Mouse (Mus musculus) forebrain, embryonic 14.5 days (tissue): ENCODE results near the gene Smim13. TPM values are rescaled to one million over a fixed set of nuclear protein-coding genes. Genes with fewer than 3 reads are reported as not detected.
"Not testable (repeated sequence)": the region's sequence is repeated elsewhere in the genome, so short reads cannot be mapped to it uniquely, and the experiment has no call there.

ENCODE experiments used
- ATAC-seq: fragments of 200-750 bp; cut with Nextera tagmentation; 2 replicates; pipeline ENCODE4 v1.8.0; 2017; ENCODE audit warnings: mild to moderate bottlenecking, moderate library complexity
- DNase-seq: peaks from one replicate; pipeline ENCODE4 v3.0.0-alpha.2; 2015; ENCODE audit warnings: low spot score
- H3K27ac ChIP-seq: fragments of 300-500 bp; sonication (generic); 2 replicates; pipeline ENCODE4 v1.5.1; 2014; ENCODE audit warnings: low read depth, mild to moderate bottlenecking, control low read depth, low read length, moderate library complexity
- H3K27me3 ChIP-seq: fragments of 300-500 bp; sonication (generic); replicated peaks from 2 replicates; pipeline ENCODE4 v1.6.1; 2014; ENCODE audit warnings: low read length, control low read depth, mixed read lengths; ENCODE audit not compliant: control insufficient read depth, insufficient read depth
- H3K36me3 ChIP-seq: fragments of 300-500 bp; sonication (generic); 2 replicates; pipeline ENCODE4 v1.6.1; 2014; ENCODE audit warnings: low read length, control low read depth; ENCODE audit not compliant: control insufficient read depth, insufficient read depth
- H3K4me1 ChIP-seq: fragments of 300-500 bp; sonication (generic); 2 replicates; pipeline ENCODE4 v1.6.1; 2014; ENCODE audit warnings: antibody characterized with exemption, low read length, control low read depth; ENCODE audit not compliant: control insufficient read depth, insufficient read depth
- H3K4me2 ChIP-seq: fragments of 300-500 bp; sonication (generic); 2 replicates; pipeline ENCODE4 v1.6.1; 2014; ENCODE audit warnings: mild to moderate bottlenecking, control low read depth, low read length
- H3K4me3 ChIP-seq: fragments of 300-500 bp; sonication (generic); 2 replicates; pipeline ENCODE4 v1.5.1; 2014; ENCODE audit warnings: low read depth, low read length, control low read depth
- H3K9ac ChIP-seq: fragments of 300-500 bp; sonication (generic); 2 replicates; pipeline ENCODE4 v1.6.1; 2014; ENCODE audit warnings: mild to moderate bottlenecking, low read length, control low read depth, moderate library complexity
- H3K9me3 ChIP-seq: fragments of 300-500 bp; sonication (generic); replicated peaks from 2 replicates; pipeline ENCODE4 v1.6.1; 2016; ENCODE audit warnings: low read length, control low read depth, mixed read lengths; ENCODE audit not compliant: control insufficient read depth
- WGBS: fragments of 180-500 bp; shearing (Covaris S2); extraction: QIAGEN DNeasy Blood & Tissue Kit; methylation state at CpG from one replicate; pipeline ENCODE4 v1.1.7; 2014; 5-methylcytosine and 5-hydroxymethylcytosine counted together
- polyA plus RNA-seq: library from polyadenylated mRNA; unstranded; fragments of >200 nt; fragmentation: Nextera tagmentation; extraction: Ambion mirVana; gene quantifications from 2 replicates; pipeline ENCODE4 v1.2.1, GENCODE M21; 2014

Gene Smim13
- polyA plus RNA-seq, 1 experiment from 2014 or later: 18.3 TPM

GRCm38 (mm10) chr13:41261617-41262016 lies 12.0 kb downstream of the Smim13 start:
- H3K4me2 ChIP-seq, H3K9ac ChIP-seq, DNase-seq, H3K36me3 ChIP-seq, H3K9me3 ChIP-seq, H3K27me3 ChIP-seq, H3K4me3 ChIP-seq, H3K27ac ChIP-seq, ATAC-seq, H3K4me1 ChIP-seq: not testable (repeated sequence)
- WGBS: 97% methylated on average over 8 of the region's 8 CpGs

- ATAC-seq (no peak), DNase-seq (no peak)
- H3K27ac ChIP-seq: no peak overlapping the region
- H3K9ac ChIP-seq: no peak overlapping the region
- H3K4me2 ChIP-seq: no peak overlapping the region
- no peak overlapping the region for H3K4me3 ChIP-seq
- no peaks in the 10 kb centered on the region for H3K36me3 ChIP-seq
- WGBS: 78% methylated on average over 5 of the region's 5 CpGs
- H3K9me3 ChIP-seq: no peaks in the 10 kb centered on the region
- no peaks in the 10 kb centered on the region for H3K4me1 ChIP-seq
- no peaks in the 10 kb centered on the region for H3K27me3 ChIP-seq
Observed at GRCm38 (mm10) chr13:41263304-41264006, 13.8 kb downstream of the Smim13 start.

- ATAC-seq (no peak), DNase-seq (no peak)
- Histone ChIP-seq H3K36me3 (no peaks in the 10 kb centered on the region), H3K9me3 (no peaks in the 10 kb centered on the region), H3K4me3 (no peak overlapping the region), H3K4me2 (no peak overlapping the region), H3K4me1 (no peaks in the 10 kb centered on the region), H3K9ac (no peak overlapping the region), H3K27ac (no peak overlapping the region), H3K27me3 (no peaks in the 10 kb centered on the region)
- WGBS: 38% methylated on average over 7 of the region's 7 CpGs
Observed at GRCm38 (mm10) chr13:41267827-41268408, 18.3 kb downstream of the Smim13 start.

- no peak for ATAC-seq
- WGBS: 95% methylated on average over 10 of the region's 10 CpGs
Observed at GRCm38 (mm10) chr13:41273927-41274650, 24.4 kb downstream of the Smim13 start, which contains the start of gene Gm17364. Gm17364 (minus strand) TSS chr13:41273977.

GRCm38 (mm10) chr13:41280696-41281095 lies 31.1 kb downstream of the Smim13 start:
- DNase-seq (no peak), ATAC-seq (no peak)
- no peak overlapping the region for H3K4me2 ChIP-seq
- no peaks in the 10 kb centered on the region for H3K36me3 ChIP-seq
- no peaks in the 10 kb centered on the region for H3K4me1 ChIP-seq
- no peaks in the 10 kb centered on the region for H3K9me3 ChIP-seq
- H3K27me3 ChIP-seq: no peaks in the 10 kb centered on the region
- H3K4me3 ChIP-seq: no peak overlapping the region
- no peak overlapping the region for H3K27ac ChIP-seq
- H3K9ac ChIP-seq: no peak overlapping the region
- 77% methylated on average over 5 of the region's 5 CpGs for WGBS

More at GRCm38 (mm10) chr13:41273927-41274650, 24.4 kb downstream of the Smim13 start, which contains the start of gene Gm17364:
- Histone ChIP-seq H3K36me3 (no peaks in the 10 kb centered on the region), H3K4me1 (no peaks in the 10 kb centered on the region), H3K9me3 (no peaks in the 10 kb centered on the region), H3K4me3 (no peak within 1 kb of the TSS), H3K27me3 (no peaks in the 10 kb centered on the region), H3K9ac (no peak within 1 kb of the TSS), H3K27ac (no peak within 1 kb of the TSS), H3K4me2 (no peak within 1 kb of the TSS)
- no peak for DNase-seq

GRCm38 (mm10) chr13:41283256-41283655 lies 33.6 kb downstream of the Smim13 start:
- peak; percentile 94 for DNase-seq
- no peaks in the 10 kb centered on the region for H3K4me1 ChIP-seq
- WGBS: 28% methylated on average over 5 of the region's 5 CpGs
- no peaks in the 10 kb centered on the region for H3K27me3 ChIP-seq
- H3K9ac ChIP-seq: no peak overlapping the region
- ATAC-seq: peak; percentile 75
- no peak overlapping the region for H3K4me2 ChIP-seq
- H3K4me3 ChIP-seq: no peak overlapping the region
- no peaks in the 10 kb centered on the region for H3K9me3 ChIP-seq
- no peaks in the 10 kb centered on the region for H3K36me3 ChIP-seq
- H3K27ac ChIP-seq: no peak overlapping the region

- H3K9ac ChIP-seq: no peak overlapping the region
- H3K27me3 ChIP-seq: no peaks in the 10 kb centered on the region
- 81% methylated on average over 4 of the region's 4 CpGs for WGBS
- DNase-seq (no peak), ATAC-seq (no peak)
- H3K4me1 ChIP-seq: no peaks in the 10 kb centered on the region
- no peaks in the 10 kb centered on the region for H3K36me3 ChIP-seq
- H3K9me3 ChIP-seq: no peaks in the 10 kb centered on the region
- H3K4me3 ChIP-seq: no peak overlapping the region
- no peak overlapping the region for H3K27ac ChIP-seq
- no peak overlapping the region for H3K4me2 ChIP-seq
Observed at GRCm38 (mm10) chr13:41285448-41285847, 35.8 kb downstream of the Smim13 start.

- Histone ChIP-seq H3K4me3 (no peak overlapping the region), H3K27me3 (no peaks in the 10 kb centered on the region), H3K4me1 (no peaks in the 10 kb centered on the region), H3K4me2 (no peak overlapping the region), H3K27ac (no peak overlapping the region), H3K9me3 (no peaks in the 10 kb centered on the region), H3K9ac (no peak overlapping the region), H3K36me3 (no peaks in the 10 kb centered on the region)
- ATAC-seq: no peak
- DNase-seq: no peak
- WGBS: 74% methylated on average over 3 of the region's 3 CpGs
Observed at GRCm38 (mm10) chr13:41286285-41286684, 36.6 kb downstream of the Smim13 start.
